Mouse (Mus musculus) kidney, adult 2 months (tissue): Measurements from ENCODE around the gene Pllp. TPM values are rescaled to one million over a fixed set of nuclear protein-coding genes. Genes with fewer than 3 reads are reported as not detected.
A peak's percentile ranks its signal among the peaks of the same experiment; 100 is the strongest.

Source experiments
- DNase-seq: peaks from one replicate; pipeline ENCODE4 v3.0.0; 2021
- H3K27ac ChIP-seq: fragments of 200-500 bp; 2 replicates; pipeline ENCODE4 v1.5.1; 2012; ENCODE audit warnings: low read depth, low read length, control low read depth, inconsistent platforms; ENCODE audit not compliant: insufficient read depth
- H3K27me3 ChIP-seq: fragments of 200-500 bp; replicated peaks from 2 replicates; pipeline ENCODE4 v1.6.1; 2012; ENCODE audit warnings: mild to moderate bottlenecking, moderate library complexity, low read length, inconsistent platforms; ENCODE audit not compliant: control insufficient read depth, insufficient read depth
- H3K36me3 ChIP-seq: fragments of 200-500 bp; 2 replicates; pipeline ENCODE4 v1.6.1; 2012; ENCODE audit warnings: mild to moderate bottlenecking, moderate library complexity, low read length, inconsistent platforms; ENCODE audit not compliant: control insufficient read depth, insufficient read depth
- H3K4me1 ChIP-seq: fragments of 200-500 bp; 2 replicates; pipeline ENCODE4 v1.6.1; 2011; ENCODE audit warnings: low read length; ENCODE audit not compliant: control insufficient read depth, insufficient read depth
- H3K4me3 ChIP-seq: fragments of 200-500 bp; 2 replicates; pipeline ENCODE4 v1.5.1; 2011; ENCODE audit warnings: mild to moderate bottlenecking, low read depth, low read length, control low read depth; ENCODE audit not compliant: insufficient read depth
- CTCF ChIP-seq: fragments of 200-500 bp; conservative IDR thresholded peaks from 2 replicates; pipeline ENCODE4 v1.5.1; 2011; ENCODE audit warnings: low read depth, mild to moderate bottlenecking, control low read depth, low read length, moderate library complexity, mixed read lengths; ENCODE audit not compliant: insufficient read depth, insufficient read length
- POLR2A ChIP-seq: fragments of 200-500 bp; IDR thresholded peaks from one replicate; pipeline ENCODE4 v1.6.1; 2011; ENCODE audit warnings: low read depth, low read length, control low read depth
- WGBS: fragments of 180-500 bp; shearing (Covaris S2); methylation state at CpG from one replicate; pipeline ENCODE4 v1.1.7; 2018; 5-methylcytosine and 5-hydroxymethylcytosine counted together
- polyA plus RNA-seq: library from polyadenylated mRNA; depleted of rRNA; stranded (reverse); fragments of >200 nt; gene quantifications from 2 replicates; pipeline ENCODE4 v1.2.3, GENCODE M21; 2012

Pllp gene
- polyA plus RNA-seq, 1 experiment, result 160 TPM

DNA sequence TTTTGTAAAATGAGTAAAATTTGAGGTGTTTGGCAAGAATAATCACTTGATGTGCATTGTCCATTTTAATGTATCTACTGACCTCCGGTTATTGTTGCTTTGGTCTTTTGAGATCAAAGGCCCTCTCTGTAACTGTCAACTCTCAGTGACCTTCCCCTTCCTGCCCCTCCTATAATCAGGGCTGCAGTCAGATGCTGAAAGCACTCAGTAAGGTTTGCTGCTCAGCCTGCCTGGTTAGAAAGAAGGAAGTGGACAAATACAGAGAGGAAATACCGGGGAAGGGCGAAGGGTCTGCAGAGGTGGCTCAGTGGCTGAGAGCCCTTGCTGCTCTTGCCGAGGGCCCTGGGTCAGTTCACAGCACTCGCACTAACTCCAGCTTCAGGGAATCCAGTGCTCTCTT, 21.7 kb downstream of the Pllp start:
- 67% methylated on average over 5 of the region's 5 CpGs for WGBS
- Histone ChIP-seq H3K36me3 (no peaks in the 10 kb centered on the region; the same call in none of the 2 replicates), H3K27me3 (no peaks in the 10 kb centered on the region), H3K4me3 (no peak overlapping the region), H3K4me1 (no peaks in the 10 kb centered on the region), H3K27ac (no peak overlapping the region)
- TF ChIP-seq POLR2A (no peak), CTCF (no peak)
- DNase-seq, result no peak

DNA sequence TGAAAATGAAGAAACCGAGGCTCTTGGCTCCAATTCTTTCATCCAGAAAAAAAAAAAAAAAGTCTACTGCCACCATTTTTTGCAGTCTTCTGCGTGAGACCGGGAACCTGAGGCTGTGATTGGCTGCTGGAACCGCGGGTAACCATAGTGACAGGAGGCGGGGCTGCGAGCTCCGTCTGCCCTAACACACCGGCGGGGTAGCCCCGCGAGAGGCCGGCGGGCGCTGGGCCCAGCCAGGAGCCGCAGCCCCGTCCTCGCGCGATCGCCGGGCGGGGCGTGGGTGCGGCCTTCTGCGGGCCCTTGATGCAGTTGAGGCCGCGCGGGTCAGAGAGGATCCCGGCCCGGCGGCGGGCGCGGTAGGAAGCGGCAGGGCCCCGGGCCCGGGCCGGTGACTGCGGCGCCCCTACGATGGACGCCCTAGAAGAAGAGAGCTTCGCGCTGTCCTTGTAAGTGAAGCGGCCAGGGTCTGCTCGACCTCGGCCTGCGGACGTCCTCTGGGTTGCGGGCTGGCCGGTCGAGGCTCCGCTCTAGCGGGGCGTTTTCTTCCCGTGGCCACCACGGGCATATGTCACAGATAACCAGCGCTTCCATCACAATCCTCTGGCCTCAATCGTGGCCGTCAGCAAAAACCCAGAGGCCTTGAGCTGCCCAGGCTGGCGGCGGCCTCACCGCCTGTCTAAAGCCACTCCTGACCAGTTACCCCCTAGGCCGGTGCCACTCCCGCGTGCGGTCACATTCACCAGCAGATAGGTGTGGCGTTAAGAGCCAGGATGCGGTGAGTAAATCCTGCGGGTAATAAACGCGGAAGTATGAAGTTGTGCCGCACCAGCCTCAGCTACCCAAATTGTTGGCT, 29.4 kb downstream of the Pllp start, which contains the start of gene Arl2bp:
Gene Arl2bp (plus strand): TSS at position 145 of the 853 bp plus-strand sequence.
- TF ChIP-seq POLR2A, result no peak
- TF ChIP-seq CTCF, result no peak
- under 1% methylated on average over 73 of the region's 74 CpGs for WGBS
- H3K36me3 ChIP-seq, result no peaks in the 10 kb centered on the region; the same call in 1 of the 2 replicates
- no peaks in the 10 kb centered on the region for H3K27me3 ChIP-seq
- peaks cover 17% of the 10 kb centered on the region for H3K4me1 ChIP-seq
- DNase-seq, result peak; percentile 97
- peak within 1 kb of the TSS; percentile 88 for H3K27ac ChIP-seq
- peak within 1 kb of the TSS; percentile 94 for H3K4me3 ChIP-seq

DNA sequence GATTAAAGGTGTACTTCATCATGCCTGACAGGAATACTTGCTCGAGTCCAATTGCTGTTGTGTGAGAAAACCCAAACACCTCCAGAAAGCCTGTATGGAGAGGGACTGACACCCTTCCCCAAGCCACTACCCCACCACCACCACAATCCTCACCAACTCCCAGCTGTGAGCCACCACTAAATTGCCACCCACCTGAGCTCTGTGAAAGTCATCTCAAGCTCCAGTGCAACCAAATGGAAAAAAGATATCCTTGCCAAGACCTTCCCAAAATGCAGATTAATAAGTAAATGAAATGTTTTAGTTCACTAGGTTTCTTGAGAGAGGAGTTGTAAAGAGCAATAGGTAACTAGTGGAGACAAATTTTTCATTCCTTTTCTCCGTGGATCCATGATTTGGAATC, 31.4 kb downstream of the Pllp start:
- TF ChIP-seq POLR2A (no peak), CTCF (no peak)
- 34% methylated on average over 2 of the region's 2 CpGs for WGBS
- H3K36me3 ChIP-seq, result no peaks in the 10 kb centered on the region; the same call in 1 of the 2 replicates
- no peaks in the 10 kb centered on the region for H3K27me3 ChIP-seq
- peak overlapping the region; percentile 1; the same call in 1 of the 2 replicates for H3K27ac ChIP-seq
- no peak overlapping the region for H3K4me3 ChIP-seq
- peak; percentile 80 for DNase-seq
- peaks cover 20% of the 10 kb centered on the region for H3K4me1 ChIP-seq

GRCm38 (mm10) chr8:94660418-94660817, 35.7 kb downstream of the Pllp start:
- Histone ChIP-seq H3K36me3 (no peaks in the 10 kb centered on the region; the same call in none of the 2 replicates), H3K4me1 (peaks cover 15% of the 10 kb centered on the region), H3K4me3 (no peak overlapping the region), H3K27me3 (no peaks in the 10 kb centered on the region), H3K27ac (no peak overlapping the region)
- TF ChIP-seq POLR2A, result no peak
- TF ChIP-seq CTCF, result no peak
- DNase-seq, result no peak
- 62% methylated on average over 4 of the region's 4 CpGs for WGBS

DNA sequence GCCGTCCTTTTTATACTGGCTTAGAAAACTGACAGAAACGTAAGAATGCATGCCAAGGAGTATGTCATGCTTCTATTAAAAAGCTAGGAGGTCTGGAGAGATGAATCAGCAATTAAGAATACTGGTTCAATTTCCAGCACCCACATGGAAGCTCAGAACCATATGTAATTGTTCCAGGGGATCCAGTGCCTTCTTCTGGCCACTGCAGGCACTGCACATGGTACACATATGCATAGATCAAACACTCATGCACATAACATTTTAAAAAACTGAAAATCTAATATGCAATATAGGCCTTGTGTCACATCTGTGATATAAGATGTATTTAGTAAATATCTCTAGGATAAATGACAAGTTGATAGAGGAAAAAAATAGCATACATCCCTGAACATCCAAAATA, 38.0 kb downstream of the Pllp start:
- no peak for DNase-seq
- TF ChIP-seq CTCF (peak; percentile 33), POLR2A (no peak)
- 91% methylated on average over 2 of the region's 2 CpGs for WGBS
- H3K4me3 ChIP-seq, result no peak overlapping the region
- H3K27ac ChIP-seq, result no peak overlapping the region
- peaks cover 6% of the 10 kb centered on the region for H3K36me3 ChIP-seq
- H3K4me1 ChIP-seq, result peaks cover 5% of the 10 kb centered on the region; the same call in 1 of the 2 replicates
- H3K27me3 ChIP-seq, result no peaks in the 10 kb centered on the region

GRCm38 (mm10) chr8:94654994-94655393, 41.1 kb downstream of the Pllp start:
- TF ChIP-seq CTCF (no peak), POLR2A (no peak)
- no peak for DNase-seq
- no peaks in the 10 kb centered on the region for H3K27me3 ChIP-seq
- H3K36me3 ChIP-seq, result peaks cover 10% of the 10 kb centered on the region
- no peaks in the 10 kb centered on the region for H3K4me1 ChIP-seq
- no peak overlapping the region for H3K27ac ChIP-seq
- H3K4me3 ChIP-seq, result no peak overlapping the region

GRCm38 (mm10) chr8:94652951-94653350, 43.1 kb downstream of the Pllp start:
- peaks cover 10% of the 10 kb centered on the region for H3K36me3 ChIP-seq
- no peaks in the 10 kb centered on the region for H3K4me1 ChIP-seq
- 93% methylated on average over 3 of the region's 3 CpGs for WGBS
- H3K27me3 ChIP-seq, result no peaks in the 10 kb centered on the region
- no peak for DNase-seq
- no peak overlapping the region for H3K27ac ChIP-seq
- H3K4me3 ChIP-seq, result no peak overlapping the region
- TF ChIP-seq POLR2A (no peak), CTCF (no peak)
